Mouse (Mus musculus) kidney, postnatal 25 days (tissue): ENCODE measurements around the gene Prr12.

Experiments
- DNase-seq, 2 experiments: peaks; one replicate each; pipeline ENCODE4 v3.0.0; 2021; ENCODE audit warnings: mixed read lengths in 2 of 2

Prr12 gene

GRCm38 (mm10) chr7:44997231-44997939 is 55.3 kb downstream of the Prr12 start, which contains the start of gene Irf3:
Gene Irf3 (plus strand): TSS chr7:44997648.
- DNase-seq = peak; percentile 98 to 99

GRCm38 (mm10) chr7:44996672-44997071 is 56.0 kb downstream of the Prr12 start:
- DNase-seq = no peak

GRCm38 (mm10) chr7:44986879-44987718 is 65.6 kb downstream of the Prr12 start:
- DNase-seq = no peak

- peak; percentile 96 to 99 for DNase-seq
These were observed 66.3 kb downstream of the Prr12 start, which contains the start of gene Prmt1 for GRCm38 (mm10) chr7:44986192-44986878. Gene Prmt1 (minus strand): TSS chr7:44986568.

- peak; percentile 64 to 84 for DNase-seq
These were observed 67.0 kb downstream of the Prr12 start for GRCm38 (mm10) chr7:44985595-44986191.

- no peak for DNase-seq
These were observed 67.9 kb downstream of the Prr12 start for GRCm38 (mm10) chr7:44984833-44985164.

- DNase-seq = no peak
These were observed 68.5 kb downstream of the Prr12 start for GRCm38 (mm10) chr7:44983944-44984832.

GRCm38 (mm10) chr7:44983085-44983484 is 69.6 kb downstream of the Prr12 start:
- DNase-seq = peak; percentile 87 to 94

- no peak for DNase-seq
These were observed 71.1 kb downstream of the Prr12 start for GRCm38 (mm10) chr7:44981539-44981938.

- DNase-seq = no peak
These were observed 74.4 kb downstream of the Prr12 start for GRCm38 (mm10) chr7:44978300-44978699.
